Mouse (Mus musculus) frontal cortex, postnatal 14 days (tissue): ENCODE measurements at regions not wholly inside any gene's neighbourhood (a gene's known extent, or its start where the extent isn't known, plus 50 kb on each side); places are given as distances from the start of the nearest gene placed in this dataset.

Experiments used
- DNase-seq, 2 experiments: peaks; one replicate each; pipeline ENCODE4 v3.0.0; 2022; ENCODE audit warnings: low spot score in 2 of 2

DNA sequence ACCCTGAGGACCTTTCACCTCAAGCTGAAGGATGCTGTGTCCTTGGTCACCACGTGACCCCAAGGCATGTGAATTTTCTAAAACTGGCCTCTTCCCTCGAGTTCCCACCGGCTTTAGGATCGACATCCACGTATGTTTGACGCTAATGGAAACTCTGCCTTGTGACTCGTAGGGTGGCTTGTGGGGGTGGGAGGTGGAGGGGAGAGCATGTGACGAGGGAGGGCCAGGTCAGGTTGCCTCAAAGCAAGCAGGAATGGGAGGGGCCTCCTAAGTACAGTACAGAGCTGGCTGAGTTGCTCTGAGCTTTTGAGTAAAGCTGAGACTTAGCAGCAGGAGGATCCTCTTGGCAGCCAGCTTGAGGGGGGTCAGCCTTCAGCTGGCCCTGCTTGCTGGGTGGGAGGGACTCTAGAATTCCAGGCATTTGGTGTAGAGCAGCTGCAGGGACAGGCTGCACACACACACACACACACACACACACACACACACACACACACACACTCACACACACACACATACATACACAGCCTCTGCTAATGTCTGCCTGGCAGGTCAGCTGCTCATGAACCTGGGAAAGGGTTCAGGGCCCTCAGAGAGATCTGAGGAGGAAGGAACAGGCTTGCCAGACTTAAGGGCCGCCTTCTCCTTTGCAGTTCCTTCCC lies 78.5 kb downstream of the Sik1 start:
- DNase-seq: no peak

DNA sequence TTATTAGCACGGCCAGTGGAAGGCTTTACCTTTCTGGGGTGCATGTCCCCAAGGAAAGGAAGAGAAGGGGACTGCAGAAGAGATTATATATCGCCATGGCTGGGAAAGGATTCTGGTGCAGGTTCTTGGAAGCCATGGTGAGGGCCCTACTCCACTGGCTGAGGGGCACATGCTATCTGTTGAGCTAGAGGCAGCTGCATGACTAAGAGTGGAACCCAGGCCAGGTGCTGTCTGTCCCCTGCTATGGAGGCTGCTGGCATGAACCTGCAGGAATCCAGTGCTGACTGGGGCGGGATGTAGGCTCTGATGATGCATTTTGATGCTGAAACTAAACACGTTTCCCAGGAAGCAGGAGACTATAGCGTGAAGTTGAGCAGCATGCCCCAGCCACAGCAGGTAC lies 77.9 kb downstream of the Sik1 start:
- DNase-seq: no peak

DNA sequence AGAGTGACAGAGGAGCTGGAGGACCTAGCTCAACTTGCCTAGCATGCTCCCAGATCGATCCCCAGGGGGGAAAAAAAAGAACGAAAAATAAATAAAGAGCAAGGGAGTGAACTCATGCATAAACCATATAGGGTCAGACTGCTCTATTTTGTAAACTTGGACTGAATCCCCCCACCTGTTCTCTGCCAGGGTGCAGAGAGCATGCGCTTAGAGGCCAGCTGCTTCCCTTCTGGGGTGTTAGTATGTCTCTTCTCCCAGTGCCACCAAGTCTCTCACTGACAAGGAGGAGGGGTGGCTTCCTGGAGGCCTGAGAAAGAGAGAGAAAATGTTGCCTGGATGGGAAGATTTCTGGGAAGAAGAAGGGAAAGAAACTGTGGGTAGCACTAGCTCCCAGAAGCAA lies 76.1 kb downstream of the Sik1 start:
- no peak for DNase-seq

DNA sequence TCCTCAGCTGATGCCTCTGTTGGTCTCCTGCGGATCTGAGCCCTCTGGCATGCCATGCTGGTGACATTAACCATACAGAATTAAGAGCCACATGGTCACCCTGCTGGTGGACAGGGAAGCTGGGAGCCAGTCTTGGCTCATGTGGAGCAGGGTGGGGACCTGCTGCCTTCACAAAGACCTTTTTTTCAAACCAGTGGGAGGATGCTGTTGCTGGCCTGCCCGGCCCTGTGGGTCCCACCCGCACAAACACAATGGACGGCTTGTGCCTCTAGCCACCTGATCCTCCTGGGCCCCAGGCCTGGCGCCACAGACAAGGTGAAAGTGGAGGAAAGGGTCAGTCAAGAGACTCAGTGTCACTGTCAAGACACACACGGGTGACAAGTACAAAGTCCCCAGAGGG lies 73.4 kb downstream of the Sik1 start:
- no peak for DNase-seq

DNA sequence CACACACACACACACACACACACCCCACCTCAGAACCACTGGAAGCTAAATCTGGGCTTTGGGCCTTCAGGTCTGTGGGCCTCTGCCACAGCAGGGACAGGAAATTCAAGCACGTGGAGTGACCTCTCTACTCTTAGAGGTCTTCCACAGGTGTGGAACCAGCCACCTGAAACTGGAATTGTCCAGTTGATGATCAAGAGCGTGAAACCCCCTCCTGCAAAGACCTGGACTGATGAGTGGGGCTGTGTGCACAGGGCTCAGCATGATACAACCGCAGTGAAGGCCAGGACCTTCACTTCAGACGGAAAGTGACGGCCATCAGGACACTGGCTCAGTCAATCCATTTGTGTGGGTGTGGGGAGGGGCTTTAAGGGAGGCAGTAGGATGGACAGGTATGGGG lies 72.5 kb downstream of the Sik1 start:
- no peak for DNase-seq

DNA sequence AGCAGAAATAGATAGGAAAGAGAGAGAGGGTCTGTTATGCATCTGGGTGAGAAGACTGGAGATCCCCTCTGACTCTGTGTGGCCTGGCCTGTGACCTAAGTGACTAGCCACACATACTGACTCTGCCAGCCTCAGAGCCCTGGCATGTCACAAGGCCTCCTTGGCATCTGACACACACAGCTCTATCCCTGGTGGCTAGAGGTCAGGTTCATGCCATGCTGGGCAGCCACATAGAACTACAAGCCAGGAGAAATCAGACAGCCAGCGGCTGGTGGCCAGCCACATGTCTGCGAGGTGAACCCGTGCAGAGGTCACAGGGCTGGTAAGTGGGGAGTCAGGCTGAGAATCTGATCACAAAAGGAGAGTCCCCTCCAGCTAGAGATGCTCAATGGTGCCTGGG lies 67.3 kb downstream of the Sik1 start:
- DNase-seq: no peak

DNA sequence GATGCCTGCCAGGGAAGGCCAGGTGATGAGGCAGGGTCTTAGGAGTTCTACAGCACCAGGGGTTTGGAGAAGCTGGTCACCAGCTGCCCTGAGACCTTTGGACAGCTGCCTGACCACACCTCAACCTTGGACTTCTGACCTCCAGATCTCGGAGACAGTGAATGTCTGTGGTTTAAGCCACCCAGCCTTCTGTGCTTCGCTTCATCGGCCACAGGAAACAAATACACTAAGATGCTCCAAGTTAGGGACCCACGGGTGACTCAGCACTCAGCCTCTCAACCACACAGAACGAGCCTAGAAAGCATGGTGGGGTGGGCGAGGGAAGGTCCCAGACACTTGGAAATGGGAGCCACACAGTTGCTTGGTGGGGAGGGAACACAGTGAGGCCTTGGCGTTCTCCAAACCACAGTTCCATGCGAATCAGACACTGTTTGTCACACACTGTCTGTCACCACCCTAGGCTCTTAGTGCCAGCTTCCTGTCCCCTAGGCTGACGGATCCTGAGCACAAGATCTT lies 66.5 kb downstream of the Sik1 start:
- DNase-seq: no peak

DNA sequence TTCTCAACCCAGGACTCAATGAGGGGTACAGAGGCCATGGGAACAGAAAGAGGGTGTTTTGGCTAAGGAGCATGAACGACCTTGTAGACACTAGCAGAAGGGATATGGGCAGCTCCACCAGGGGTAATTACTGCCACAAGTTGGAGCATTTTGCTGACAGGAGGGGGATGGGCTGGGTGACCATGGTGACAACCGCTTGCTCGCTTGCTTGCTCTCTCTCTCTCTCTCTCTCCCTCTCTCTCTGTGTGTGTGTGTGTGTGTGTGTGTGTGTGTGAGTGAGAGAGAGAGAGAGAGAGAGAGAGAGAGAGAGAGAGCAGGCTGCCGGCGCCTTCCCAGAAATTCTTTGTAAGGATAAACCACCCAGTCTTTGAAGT lies 65.7 kb downstream of the Sik1 start:
- no peak for DNase-seq

DNA sequence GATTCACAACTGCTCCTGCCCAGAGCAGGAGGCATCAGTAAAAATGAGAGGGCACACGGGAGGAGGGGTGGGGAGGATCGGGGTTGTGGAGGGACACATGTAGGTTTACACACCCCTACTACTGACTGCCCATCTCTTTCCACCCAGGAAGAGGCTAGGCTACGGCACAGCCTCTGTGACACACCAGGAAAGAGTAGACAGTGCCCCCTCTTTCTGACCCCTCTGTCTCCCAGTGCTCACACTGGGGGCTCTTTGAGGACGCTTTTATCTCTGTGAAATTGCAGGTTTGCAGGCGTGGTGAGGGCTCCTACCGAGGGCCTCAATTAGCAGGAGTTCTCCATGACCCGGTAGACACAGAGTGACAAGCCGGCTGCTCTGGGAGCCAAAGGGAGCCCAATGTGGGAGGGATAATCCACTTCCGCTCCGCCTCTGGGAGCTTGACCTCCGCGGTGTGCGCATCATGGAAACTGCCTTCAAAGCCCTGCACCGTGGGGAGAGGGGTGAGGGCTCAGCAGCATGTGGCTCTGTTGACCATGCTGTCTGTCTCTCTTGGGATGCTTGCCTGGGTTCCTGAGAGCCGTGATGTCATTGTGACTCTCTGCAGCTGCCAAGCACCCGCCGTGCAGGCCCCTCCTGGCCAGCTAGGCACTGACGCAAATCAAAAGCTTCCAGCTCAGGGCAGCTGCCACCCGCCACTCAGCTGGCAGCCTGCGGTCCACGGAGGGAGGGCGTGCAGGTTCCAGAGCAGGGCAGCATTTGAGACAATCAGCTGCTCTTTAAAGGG lies 65.1 kb downstream of the Sik1 start:
- DNase-seq: no peak

DNA sequence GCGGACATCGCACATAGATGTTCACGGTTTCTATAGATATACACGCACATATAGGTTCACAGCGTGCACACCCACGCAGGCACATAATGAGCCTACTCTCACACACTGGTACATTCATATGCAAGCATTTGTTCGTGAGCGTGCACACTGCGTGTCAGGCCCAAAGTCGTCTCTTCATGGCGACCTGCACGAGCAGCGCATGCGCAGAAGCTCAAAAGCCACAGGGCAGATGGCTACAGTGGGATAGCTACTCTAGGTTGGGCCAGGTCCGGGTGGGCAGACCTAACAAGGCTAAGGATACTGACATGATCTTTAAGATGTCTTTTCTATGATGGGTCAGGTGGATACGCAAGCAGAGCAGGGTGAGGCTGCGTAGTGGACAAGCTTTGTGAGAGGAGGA lies 63.9 kb downstream of the Sik1 start:
- no peak for DNase-seq

DNA sequence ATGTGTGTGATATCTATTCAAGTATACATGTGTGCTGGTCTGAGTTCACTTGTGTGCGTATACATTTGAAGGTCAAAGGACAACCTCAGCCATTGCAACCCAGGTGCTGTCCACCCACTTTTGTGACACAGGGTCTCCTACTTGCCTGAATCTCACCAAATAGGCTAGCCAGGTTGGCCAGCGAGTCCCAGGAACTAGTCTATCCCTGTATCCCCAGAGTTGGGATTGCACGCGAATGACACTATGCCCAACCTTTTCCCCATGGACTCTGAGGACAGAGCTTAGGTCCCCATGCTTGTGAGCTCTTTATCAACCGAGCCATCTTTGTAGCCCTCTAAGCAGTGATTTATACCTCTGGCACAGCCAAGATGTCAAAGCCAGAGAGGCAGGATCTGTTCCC lies 62.6 kb downstream of the Sik1 start:
- no peak for DNase-seq

DNA sequence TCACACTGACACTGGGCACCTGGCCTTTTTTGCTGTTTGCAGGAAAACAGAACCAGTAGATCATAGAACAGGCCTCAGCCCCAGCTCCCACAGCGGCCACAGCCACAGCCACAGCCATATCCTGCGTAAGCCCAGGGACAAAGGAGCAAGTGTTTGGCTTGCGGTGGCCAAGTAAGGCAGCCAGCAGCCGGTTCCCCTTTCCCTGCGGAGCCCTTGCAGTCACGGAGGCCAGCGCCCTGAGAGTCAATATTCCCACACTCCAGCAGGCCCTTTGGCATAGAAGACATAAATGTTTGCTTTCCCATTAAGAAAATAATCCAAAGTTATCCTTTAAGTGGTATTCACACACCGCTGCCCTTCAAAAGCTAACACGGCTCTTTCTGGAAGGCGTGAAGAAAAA lies 62.1 kb downstream of the Sik1 start:
- DNase-seq: no peak

DNA sequence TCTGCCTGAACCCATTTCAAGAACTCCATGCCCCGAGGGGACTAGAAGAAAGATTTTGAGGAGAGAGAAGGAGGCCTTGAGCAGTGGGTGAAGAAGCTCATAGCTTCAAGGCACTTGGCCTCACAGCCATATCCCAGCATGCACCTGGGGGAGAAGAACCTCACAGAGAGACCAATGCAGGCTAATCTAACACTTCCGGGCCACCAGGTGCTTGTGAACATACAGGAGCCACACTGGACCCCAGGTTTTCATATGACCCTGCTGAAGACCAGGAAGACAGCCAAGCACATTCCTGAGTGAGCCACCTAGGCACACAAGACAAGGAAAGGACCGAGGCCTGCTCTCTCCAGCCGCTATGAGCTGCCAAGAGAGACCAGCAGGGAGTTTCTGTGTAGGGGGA lies 61.6 kb downstream of the Sik1 start:
- DNase-seq: no peak
